ENCODE assay signal across 9 mouse cellular contexts in the genomic region with DNA sequence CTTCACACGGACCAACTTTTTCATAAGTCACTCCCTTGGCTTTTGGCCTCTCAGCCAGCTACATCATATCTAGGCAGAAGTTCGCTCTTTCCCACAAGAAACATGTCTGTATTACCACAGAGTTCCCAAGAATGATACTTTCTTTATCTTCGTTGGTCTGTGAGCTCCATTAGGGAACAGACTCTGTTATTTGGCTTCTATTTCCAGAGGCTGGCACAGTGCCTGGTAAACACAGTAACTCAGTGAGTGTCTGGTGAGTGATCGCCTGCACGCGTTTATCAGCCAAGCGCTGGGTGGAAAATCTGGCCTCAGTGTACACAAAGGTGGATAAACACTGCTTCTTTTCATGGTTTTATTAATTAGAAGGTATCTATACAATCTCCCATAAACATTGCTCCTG. TPM values are rescaled to one million over a fixed set of nuclear protein-coding genes. Genes with fewer than 3 reads are reported as not detected.
DNase-seq lines count a peak whose midpoint lies in the region; ATAC-seq and TF ChIP-seq lines count a peak whose summit lies in the region.
"Had no signal": no experiment of that assay in that cellular context is flagged by ENCODE, and none has a peak within 500 bp of the region (broad histone marks: within the 10 kb centered on the region; RNA-seq: fewer than 3 reads in every experiment).

No protein-coding gene starts in this region.

- no peaks in the 10 kb centered on the region for H3K9me3 ChIP-seq in liver, embryonic 11.5 days (ENCODE audit: control insufficient read depth, low read length)
- H3K9me3 ChIP-seq in heart, embryonic 13.5 days, result no peaks in the 10 kb centered on the region
- H3K9me3 ChIP-seq in midbrain, embryonic 14.5 days (ENCODE audit: control insufficient read depth, low read length), result no peaks in the 10 kb centered on the region
- H3K9me3 ChIP-seq: G1E had no signal

- peaks cover 14% of the 10 kb centered on the region for H3K27me3 ChIP-seq in liver, embryonic 11.5 days (replicated peaks; ENCODE audit: control insufficient read depth, insufficient read depth, low read length)
- H3K27me3 ChIP-seq in heart, embryonic 13.5 days (replicated peaks), result no peaks in the 10 kb centered on the region
- no peaks in the 10 kb centered on the region for H3K27me3 ChIP-seq in midbrain, embryonic 14.5 days (ENCODE audit: control insufficient read depth, insufficient read depth, low read length)

- H3K27ac ChIP-seq in liver, embryonic 11.5 days (ENCODE audit: low read depth, low read length), result no peak overlapping the region
- peak overlapping the region; percentile 94 for H3K27ac ChIP-seq in heart, embryonic 13.5 days (replicated peaks)
- H3K27ac ChIP-seq in layer of hippocampus, adult 2 months, result peak overlapping the region; percentile 63
- peak overlapping the region; percentile 28; the same call in 1 of the 2 replicates for H3K27ac ChIP-seq in midbrain, embryonic 14.5 days (replicated peaks; ENCODE audit: low read depth, low read length)

- H3K4me1 ChIP-seq in liver, embryonic 11.5 days (replicated peaks; ENCODE audit: control insufficient read depth, insufficient read depth, low read length), result peaks cover 4% of the 10 kb centered on the region; the same call in 1 of the 2 replicates
- peaks cover 69% of the 10 kb centered on the region for H3K4me1 ChIP-seq in heart, embryonic 13.5 days
- H3K4me1 ChIP-seq in midbrain, embryonic 14.5 days (ENCODE audit: control insufficient read depth, insufficient read depth, low read length), result peaks cover 43% of the 10 kb centered on the region

- TF ChIP-seq CTCF in layer of hippocampus, adult 2 months (conservative IDR thresholded peaks at IDR 0.05), result no peak

- no peak for ATAC-seq in liver, embryonic 11.5 days (replicated peaks; ENCODE audit: low FRiP score)
- ATAC-seq in heart, embryonic 13.5 days (ENCODE audit: extremely low read depth, insufficient number of reproducible peaks, low FRiP score, low TSS enrichment), result peak; percentile 49; the same call in 1 of the 2 replicates
- ATAC-seq in midbrain, embryonic 14.5 days (ENCODE audit: low FRiP score, low TSS enrichment), result no peak

- no peak overlapping the region for H3K4me3 ChIP-seq in liver, embryonic 11.5 days (ENCODE audit: low read depth, low read length)
- H3K4me3 ChIP-seq in heart, embryonic 13.5 days, result peak overlapping the region; percentile 34
- no peak overlapping the region; the same call in 1 of the 2 replicates for H3K4me3 ChIP-seq in layer of hippocampus, adult 2 months
- H3K4me3 ChIP-seq in midbrain, embryonic 14.5 days (replicated peaks; ENCODE audit: low read depth, low read length), result no peak overlapping the region

- H3K4me2 ChIP-seq in liver, embryonic 11.5 days, result no peak overlapping the region
- H3K4me2 ChIP-seq in heart, embryonic 13.5 days, result peak overlapping the region; percentile 65
- peak overlapping the region; percentile 20; the same call in 1 of the 2 replicates for H3K4me2 ChIP-seq in midbrain, embryonic 14.5 days (ENCODE audit: low read length)

- 70% methylated on average over 7 of the region's 7 CpGs for WGBS in liver, embryonic 11.5 days
- 11% methylated on average over 7 of the region's 7 CpGs for WGBS in heart, embryonic 13.5 days
- 64% methylated on average over 7 of the region's 7 CpGs for WGBS in midbrain, embryonic 14.5 days

- peak; percentile 11 for DNase-seq in liver
- no peak for DNase-seq in liver, embryonic 11.5 days (ENCODE audit: low spot score)
- peak; percentile 96 to 97 for DNase-seq in cerebellum, postnatal 10 days
- DNase-seq in layer of hippocampus, adult 2 months (ENCODE audit: low spot score in 2 of 2), result peak; percentile 75 to 77
- peak; percentile 76 for DNase-seq in midbrain, embryonic 14.5 days
- DNase-seq in yolk sac, embryonic 10.5 days (ENCODE audit: low spot score), result no peak
- no peak for DNase-seq in spleen, adult 12 weeks (ENCODE audit: low spot score)

- H3K36me3 ChIP-seq in liver, embryonic 11.5 days (ENCODE audit: control insufficient read depth, insufficient read depth, low read length), result no peaks in the 10 kb centered on the region
- 0 out of 2 replicates have a peak, but pooled peaks cover 5% of the 10 kb centered on the region for H3K36me3 ChIP-seq in heart, embryonic 13.5 days
- no peaks in the 10 kb centered on the region for H3K36me3 ChIP-seq in midbrain, embryonic 14.5 days (ENCODE audit: control insufficient read depth, insufficient read depth, low read length)
- H3K36me3 ChIP-seq: G1E had no signal

- H3K9ac ChIP-seq in liver, embryonic 11.5 days (ENCODE audit: low read depth, low read length), result no peak overlapping the region
- H3K9ac ChIP-seq in heart, embryonic 13.5 days, result peak overlapping the region; percentile 71
- no peak overlapping the region for H3K9ac ChIP-seq in midbrain, embryonic 14.5 days (replicated peaks; ENCODE audit: low read length)

RNA-seq across cellular contexts. Expression of a gene that starts 15.9 kb away (rescaled TPM):
- polyA plus RNA-seq in liver, embryonic 11.5 days (2014; fragmentation: Nextera tagmentation; extraction: Ambion mirVana), result 2.3 and 3.5 TPM in 2 replicates
- 7.5 and 8.1 TPM in 2 replicates for polyA plus RNA-seq in heart, embryonic 13.5 days (2015; fragmentation: Nextera tagmentation; extraction: Ambion mirVana)
- total RNA-seq in layer of hippocampus, adult 2 months (2021), result 10 to 100 TPM; 80.1 to 87.4 TPM
- 31.5 and 35.1 TPM in 2 replicates for polyA plus RNA-seq in midbrain, embryonic 14.5 days (2014; fragmentation: Nextera tagmentation; extraction: Ambion mirVana)
- polyA plus RNA-seq: G1E had no signal

RNA-seq across cellular contexts. Expression of a gene that starts 22.9 kb away (rescaled TPM):
- polyA plus RNA-seq in liver, embryonic 11.5 days (2014; fragmentation: Nextera tagmentation; extraction: Ambion mirVana), result 2.6 and 4.5 TPM in 2 replicates
- polyA plus RNA-seq in heart, embryonic 13.5 days (2015; fragmentation: Nextera tagmentation; extraction: Ambion mirVana), result 9.7 and 10.2 TPM in 2 replicates
- total RNA-seq in layer of hippocampus, adult 2 months (2021), result 1 to 10 TPM in 1 of 2 experiments, under 1 TPM in 1; 0.87 to 1.9 TPM
- polyA plus RNA-seq in midbrain, embryonic 14.5 days (2014; fragmentation: Nextera tagmentation; extraction: Ambion mirVana), result 0.89 and 1.1 TPM in 2 replicates
- polyA plus RNA-seq: G1E had no signal

RNA-seq across cellular contexts. Expression of a gene that starts 27.7 kb away (rescaled TPM):
- 8.0 and 13.7 TPM in 2 replicates for polyA plus RNA-seq in liver, embryonic 11.5 days (2014; fragmentation: Nextera tagmentation; extraction: Ambion mirVana)
- 1,022 and 1,124 TPM in 2 replicates for polyA plus RNA-seq in heart, embryonic 13.5 days (2015; fragmentation: Nextera tagmentation; extraction: Ambion mirVana)
- total RNA-seq in layer of hippocampus, adult 2 months (2021), result 100 to 1,000 TPM; 117 to 119 TPM
- 2.5 and 3.7 TPM in 2 replicates for polyA plus RNA-seq in midbrain, embryonic 14.5 days (2014; fragmentation: Nextera tagmentation; extraction: Ambion mirVana)
- polyA plus RNA-seq: G1E had no signal

RNA-seq across cellular contexts. Expression of a gene that starts 28.7 kb away (rescaled TPM):
- polyA plus RNA-seq in liver, embryonic 11.5 days (2014; fragmentation: Nextera tagmentation; extraction: Ambion mirVana), result 1.3 and 2.3 TPM in 2 replicates
- polyA plus RNA-seq in heart, embryonic 13.5 days (2015; fragmentation: Nextera tagmentation; extraction: Ambion mirVana), result 260 and 319 TPM in 2 replicates
- total RNA-seq in layer of hippocampus, adult 2 months (2021), result under 1 TPM; 0.51 to 0.79 TPM
- 1.5 TPM in 1 of 2 replicates, not detected in the other for polyA plus RNA-seq in midbrain, embryonic 14.5 days (2014; fragmentation: Nextera tagmentation; extraction: Ambion mirVana)
- total RNA-seq: G1E had no signal
- polyA plus RNA-seq: G1E had no signal

RNA-seq across cellular contexts. Expression of a gene that starts 44.6 kb away (rescaled TPM):
- 15.7 and 16.0 TPM in 2 replicates for polyA plus RNA-seq in liver, embryonic 11.5 days (2014; fragmentation: Nextera tagmentation; extraction: Ambion mirVana)
- polyA plus RNA-seq in heart, embryonic 13.5 days (2015; fragmentation: Nextera tagmentation; extraction: Ambion mirVana), result 8.2 and 8.5 TPM in 2 replicates
- total RNA-seq in layer of hippocampus, adult 2 months (2021), result 1 to 10 TPM; 5.5 to 6.3 TPM
- 12.5 and 14.3 TPM in 2 replicates for polyA plus RNA-seq in midbrain, embryonic 14.5 days (2014; fragmentation: Nextera tagmentation; extraction: Ambion mirVana)

Comparison
In these comparisons a context has a peak if more than half of its experiments do, and no peak if none do; other contexts are left out.
1. DNase-seq: peak in liver (single experiment), cerebellum, postnatal 10 days (2 of 2), layer of hippocampus, adult 2 months (2 of 2) and midbrain, embryonic 14.5 days (single experiment); none in liver, embryonic 11.5 days (single experiment), yolk sac, embryonic 10.5 days (single experiment) and spleen, adult 12 weeks (single experiment).
2. RNA of a gene that starts 27.7 kb away (polyA plus RNA-seq): 1,022 to 1,124 TPM in heart, embryonic 13.5 days; 8.0 to 13.7 TPM in liver, embryonic 11.5 days and 2.5 to 3.7 TPM in midbrain, embryonic 14.5 days; every median in the first group is over 10 times any median in the second.